Mouse (Mus musculus): ENCODE measurements around the gene G0s2.

DNA sequence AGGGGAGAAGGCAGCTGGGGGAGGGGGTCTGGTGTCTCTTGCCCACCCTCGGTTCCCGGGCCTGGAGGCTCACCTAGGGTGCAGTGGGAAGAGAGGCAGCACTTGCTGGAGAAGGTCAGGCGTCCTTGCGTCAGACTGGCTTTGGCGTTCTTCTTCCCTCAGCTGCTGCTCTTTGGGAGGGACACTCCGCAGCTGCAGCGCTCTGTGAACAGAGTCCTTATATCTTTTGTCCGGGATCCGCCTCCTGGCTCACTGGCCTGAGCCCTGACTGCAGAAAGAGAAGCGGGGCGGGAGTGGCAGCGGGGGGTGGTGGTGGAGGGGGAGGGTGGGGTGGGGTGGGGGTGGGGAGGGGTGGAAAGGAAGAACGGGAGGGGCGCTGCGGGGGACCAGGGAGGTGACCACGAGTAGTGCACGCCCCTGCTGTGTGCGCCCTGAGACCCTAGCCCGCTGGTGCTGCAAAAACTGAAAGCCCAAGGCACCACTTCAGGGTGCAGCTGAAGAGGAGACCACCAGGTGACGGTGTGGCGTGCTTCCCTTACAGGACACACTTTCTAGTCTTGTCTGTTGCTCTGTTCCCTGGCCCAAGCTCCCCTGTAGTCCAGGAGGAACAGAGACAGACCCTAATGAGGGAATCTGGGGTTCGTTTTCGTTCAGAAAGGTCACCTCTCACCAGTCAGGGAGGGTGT, at the start of gene G0s2:
- TF ChIP-seq CTCF (IDR thresholded peaks at IDR 0.05) = peak; percentile 60
- peak; percentile 100 for TF ChIP-seq POLR2A (IDR thresholded peaks at IDR 0.05; ENCODE audit: insufficient read depth, low read depth, low read length)
